Mouse (Mus musculus) cerebellum, postnatal 10 days (tissue): ENCODE measurements around the gene Emc1.
A peak's percentile ranks its signal among the peaks of the same experiment; 100 is the strongest.
"Not testable (repeated sequence)": the region's sequence is repeated elsewhere in the genome, so short reads cannot be mapped to it uniquely, and the experiment has no call there.

Experiments used
- DNase-seq, 2 experiments: peaks; one replicate each; pipeline ENCODE4 v3.0.0; 2021; ENCODE audit warnings: mixed read lengths in 2 of 2

Emc1 gene

DNA sequence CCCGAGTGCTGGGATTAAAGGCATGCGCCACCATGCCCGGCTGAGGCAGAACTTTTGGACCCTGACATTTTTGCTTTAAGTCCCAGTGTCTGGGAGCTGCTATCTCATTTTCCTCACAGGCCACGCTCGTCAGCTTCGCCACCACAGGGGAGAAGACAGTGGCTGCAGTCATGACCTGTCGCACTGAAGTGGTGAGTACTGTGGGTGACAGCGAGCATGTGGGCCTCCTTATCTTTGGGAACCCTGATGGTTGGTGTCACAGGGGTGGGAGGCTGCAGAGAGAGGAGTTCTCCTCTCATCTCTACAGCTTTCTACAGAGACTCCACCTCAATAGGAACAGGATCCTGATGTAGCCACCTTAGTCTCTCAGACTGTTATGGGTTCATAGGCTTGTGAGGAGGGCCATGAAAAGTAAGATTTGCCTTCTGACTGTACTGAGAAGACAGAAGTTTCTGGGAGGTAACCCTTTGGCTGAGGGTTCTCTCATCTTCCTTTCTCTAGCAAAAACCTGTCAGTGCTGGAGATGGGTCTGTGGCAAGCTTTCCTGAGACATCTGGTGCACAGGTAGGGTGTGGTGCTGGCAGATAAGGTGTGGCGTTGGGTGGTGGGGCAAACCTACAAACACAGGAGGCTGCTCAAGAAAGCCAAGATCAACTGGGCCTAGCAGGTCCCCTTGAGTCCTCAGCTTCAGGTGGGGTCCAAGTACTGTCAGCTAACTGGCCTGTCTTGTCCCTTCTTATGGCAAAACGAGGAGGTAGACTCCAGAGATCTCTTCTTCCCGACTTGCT, 8.6 kb downstream of the Emc1 start:
- no peak for DNase-seq

GRCm38 (mm10) chr4:139367336-139367735, 14.9 kb downstream of the Emc1 start:
- no peak for DNase-seq

- DNase-seq = no peak
Measured at GRCm38 (mm10) chr4:139368038-139368437, 15.7 kb downstream of the Emc1 start.

DNA sequence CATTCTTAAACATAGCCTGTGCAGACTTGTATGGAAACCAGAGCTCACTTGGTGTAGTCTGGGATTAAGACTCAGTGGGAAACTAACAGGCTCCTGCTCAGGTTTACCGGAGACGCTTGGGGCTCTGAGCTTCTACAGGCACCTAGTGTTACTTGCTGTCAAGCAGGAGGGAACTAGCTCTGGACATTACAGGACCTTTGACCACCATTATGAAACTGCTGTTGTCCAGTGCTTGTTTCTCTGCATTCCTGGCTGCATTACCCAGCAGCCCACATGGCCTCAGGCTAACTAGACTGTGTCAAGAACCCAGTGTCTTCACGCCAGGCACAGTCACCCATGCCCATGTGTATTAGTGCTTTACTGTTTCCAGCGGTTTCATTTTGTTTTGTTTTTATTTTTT, 20.7 kb downstream of the Emc1 start:
- no peak for DNase-seq

DNA sequence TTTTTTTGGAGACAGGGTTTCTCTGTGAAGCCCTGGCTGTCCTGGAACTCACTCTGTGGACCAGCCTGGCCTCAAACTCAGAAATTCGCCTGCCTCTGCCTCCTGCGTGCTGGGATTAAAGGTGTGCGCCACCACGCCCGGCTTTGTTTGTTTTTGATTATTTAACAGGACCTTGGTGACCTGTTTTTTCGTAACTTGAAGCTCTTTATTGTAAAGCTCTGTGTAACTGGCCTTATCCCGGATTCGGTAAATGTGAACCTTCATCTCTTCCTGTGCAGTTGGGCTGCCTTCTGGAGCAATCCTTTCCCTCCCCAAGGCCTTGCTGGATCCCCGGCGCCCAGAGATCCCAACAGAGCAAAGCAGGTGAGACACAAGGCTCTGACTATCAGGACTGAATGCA, 21.1 kb downstream of the Emc1 start:
- no peak for DNase-seq

GRCm38 (mm10) chr4:139379719-139380118, 27.3 kb downstream of the Emc1 start:
- DNase-seq = no peak

DNA sequence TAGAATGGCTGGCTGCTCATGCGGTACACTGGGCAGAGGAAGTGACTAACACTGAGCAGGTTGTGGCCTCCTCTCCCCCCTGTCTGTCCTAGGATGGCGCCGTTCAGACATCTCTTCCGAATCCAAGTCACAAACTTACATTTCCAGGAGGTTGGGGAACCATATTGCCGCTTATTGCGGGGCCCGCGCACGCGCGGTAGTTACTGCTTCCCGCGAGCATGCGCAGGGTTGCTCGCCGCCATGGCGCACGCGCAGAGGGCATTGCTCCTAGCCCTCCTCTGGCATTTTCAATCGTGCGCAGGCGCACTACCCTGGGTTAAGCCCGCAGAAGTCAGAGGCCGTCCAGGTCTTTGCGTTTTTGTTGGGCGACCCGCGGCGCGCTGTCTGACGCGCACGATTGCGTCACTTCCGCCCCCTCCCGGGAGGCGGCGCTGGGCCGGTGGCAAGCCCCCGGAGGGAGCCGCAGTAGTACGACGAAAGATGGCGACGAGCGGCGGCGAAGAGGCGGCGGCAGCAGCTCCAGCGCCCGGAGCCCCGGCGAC, 27.9 kb downstream of the Emc1 start:
- DNase-seq = peak; percentile 100

GRCm38 (mm10) chr4:139380775-139381451, 28.5 kb downstream of the Emc1 start:
- DNase-seq = peak in 1 of 2 experiments; percentile 5

GRCm38 (mm10) chr4:139381452-139381845, 29.1 kb downstream of the Emc1 start:
- no peak for DNase-seq

- DNase-seq = no peak
Measured at GRCm38 (mm10) chr4:139382231-139382630, 29.8 kb downstream of the Emc1 start.

DNA sequence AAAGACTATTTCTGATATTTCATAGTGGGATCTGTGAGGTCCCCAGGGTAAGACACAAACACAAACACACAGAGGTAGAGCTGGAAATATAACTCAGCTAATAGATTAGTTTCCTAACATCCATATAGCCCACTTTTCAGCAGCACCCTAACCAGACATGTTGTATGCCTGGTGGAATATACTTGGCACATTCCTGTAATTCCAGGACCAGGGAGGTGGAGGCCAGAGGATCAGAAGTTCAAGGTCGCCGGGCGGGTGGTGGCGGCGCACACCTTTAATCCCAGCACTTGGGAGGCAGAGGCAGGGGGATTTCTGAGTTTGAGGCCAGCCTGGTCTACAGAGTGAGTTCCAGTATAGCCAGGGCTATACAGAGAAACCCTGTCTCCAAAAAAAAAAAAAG, 33.5 kb downstream of the Emc1 start:
- not testable (repeated sequence) for DNase-seq

GRCm38 (mm10) chr4:139386869-139387319, 34.5 kb downstream of the Emc1 start:
- no peak for DNase-seq

- no peak for DNase-seq
Measured at GRCm38 (mm10) chr4:139389557-139389956, 37.2 kb downstream of the Emc1 start.

- DNase-seq = no peak
Measured at GRCm38 (mm10) chr4:139395431-139395830, 43.0 kb downstream of the Emc1 start.

DNA sequence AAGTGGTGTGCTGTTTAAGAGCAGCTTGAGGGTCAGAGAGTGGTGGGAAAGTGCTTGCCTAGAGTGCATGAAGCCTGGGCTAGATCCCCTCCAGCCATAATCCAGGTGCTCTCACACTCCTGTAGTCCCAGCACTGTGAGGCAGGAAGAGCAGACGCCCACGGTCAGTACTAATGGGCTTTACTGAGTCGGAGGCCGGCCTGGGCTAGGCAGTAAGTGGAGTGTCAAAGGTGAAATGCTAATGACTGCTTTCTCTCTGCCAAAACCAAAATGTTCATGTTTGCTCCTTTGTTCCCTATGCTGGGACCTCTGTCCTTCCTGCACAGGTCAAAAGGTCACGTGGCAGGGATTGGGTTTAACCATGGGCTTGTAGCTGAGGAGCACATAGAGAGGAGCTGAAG, 48.1 kb downstream of the Emc1 start:
- no peak for DNase-seq

DNA sequence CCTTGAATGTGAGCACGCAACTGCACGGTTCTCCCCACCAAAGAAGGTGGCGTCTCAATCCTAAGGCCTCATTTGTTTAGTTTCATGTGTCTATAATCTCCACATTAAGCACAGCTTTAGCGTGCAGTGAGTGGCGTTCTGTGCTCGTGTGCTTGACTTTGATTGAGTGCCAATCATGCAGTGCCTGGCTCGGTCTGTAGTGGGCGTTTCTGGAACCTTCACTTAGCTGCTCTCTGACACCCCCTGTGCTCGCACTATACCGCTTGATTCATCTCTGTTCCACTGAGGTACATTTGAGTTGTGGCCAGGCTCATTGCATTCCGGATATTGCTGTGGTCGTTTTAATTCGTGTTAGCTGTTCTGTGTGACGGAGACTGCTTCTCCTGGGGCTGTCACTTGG, 50.8 kb downstream of the Emc1 start:
- DNase-seq = peak in 1 of 2 experiments; percentile 28

DNA sequence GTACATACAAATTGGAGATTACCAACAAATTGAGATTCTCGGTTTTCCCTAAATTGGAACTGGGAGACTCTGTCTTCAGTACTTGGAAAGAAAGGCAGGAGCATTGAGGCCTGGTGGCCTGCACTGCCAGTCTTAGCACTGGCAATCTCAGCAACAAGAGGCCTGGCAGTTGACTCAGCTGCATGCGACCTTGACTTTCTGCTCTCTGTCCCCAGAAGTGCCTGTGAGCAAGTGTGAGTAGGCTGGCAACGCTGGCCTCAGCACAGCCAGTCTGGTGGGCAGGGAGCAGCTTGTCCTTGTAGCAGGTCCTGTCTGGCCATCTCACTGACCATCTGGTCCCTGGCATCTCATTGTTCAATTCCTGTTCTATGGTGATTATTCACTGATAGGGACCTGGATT, 59.0 kb downstream of the Emc1 start:
- peak in 1 of 2 experiments; percentile 12 for DNase-seq

DNA sequence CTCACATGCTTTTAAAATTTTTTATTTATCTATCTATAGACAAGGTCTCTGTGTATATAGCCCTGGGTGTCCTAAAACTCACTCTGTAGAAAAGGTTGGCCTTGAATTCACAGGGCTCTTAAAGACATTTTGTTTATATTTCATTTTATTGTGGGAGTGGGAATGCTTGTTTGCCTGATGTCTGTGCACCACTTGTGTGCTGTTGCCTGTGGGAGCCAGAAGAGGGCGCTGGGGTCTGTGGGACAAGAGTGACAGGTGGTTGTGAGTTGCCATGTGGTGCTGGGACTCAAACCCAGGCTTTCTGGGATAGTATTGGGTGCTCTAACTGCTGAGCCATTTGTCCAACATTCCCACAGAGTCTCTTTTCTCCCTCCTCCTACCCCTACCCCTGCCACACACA, 65.5 kb downstream of the Emc1 start:
- no peak for DNase-seq

DNA sequence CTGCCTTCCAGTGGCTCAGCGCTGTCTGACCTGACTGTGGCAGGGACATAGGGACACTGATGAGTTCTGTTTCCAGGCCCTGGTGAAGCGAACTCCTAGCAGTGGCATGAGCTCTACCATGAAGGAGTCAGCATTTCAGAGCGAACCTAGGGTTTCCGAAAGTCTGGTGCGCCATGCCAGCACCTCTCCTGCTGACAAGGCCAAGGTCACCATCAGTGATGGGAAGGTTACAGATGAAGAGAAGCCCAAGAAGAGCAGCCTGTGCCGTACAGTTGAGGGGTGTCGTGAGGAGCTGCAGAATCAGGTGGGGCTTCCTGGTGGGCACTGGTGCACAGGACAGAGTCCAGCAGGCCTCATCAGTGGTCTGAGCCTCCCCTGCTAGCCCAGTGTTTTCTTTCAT, 69.2 kb downstream of the Emc1 start:
- no peak for DNase-seq

DNA sequence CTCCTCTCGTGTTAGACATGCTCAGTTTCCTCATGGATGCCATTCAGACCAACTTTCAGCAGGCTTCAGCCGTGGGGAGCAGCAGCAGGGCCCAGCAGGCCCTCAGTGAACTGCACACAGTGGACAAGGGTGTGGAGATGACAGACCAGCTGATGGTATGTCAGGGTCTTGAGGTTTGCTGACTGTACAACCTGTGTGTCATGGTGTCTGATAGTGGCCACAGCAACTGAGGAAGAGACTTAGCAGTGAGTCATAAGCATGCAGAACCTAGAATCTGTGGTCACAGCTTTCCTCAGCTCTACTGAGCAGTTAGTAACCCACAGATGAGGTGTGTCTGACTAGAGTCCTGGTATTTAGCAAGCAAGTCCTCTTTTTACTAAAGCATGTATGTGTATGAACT, 70.0 kb downstream of the Emc1 start:
- no peak for DNase-seq

DNA sequence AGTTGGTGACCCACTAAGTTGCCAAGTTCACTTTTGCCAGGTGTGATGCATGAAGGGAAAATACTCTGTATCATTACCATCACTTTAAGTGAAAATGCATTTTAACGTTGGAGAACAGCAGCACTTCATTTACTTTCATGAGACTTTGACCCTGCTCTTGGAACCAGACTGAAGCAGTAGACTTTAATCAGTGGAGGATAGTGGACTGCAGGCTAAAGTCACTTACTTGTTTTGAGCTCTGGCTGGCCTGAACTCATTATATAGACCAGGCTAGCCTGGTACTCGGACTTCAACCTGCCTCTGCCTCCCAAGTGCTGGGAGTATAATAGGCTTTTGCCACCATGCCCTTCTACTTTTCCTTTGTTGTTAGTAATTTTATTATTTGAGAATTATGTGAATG, 70.9 kb downstream of the Emc1 start:
- DNase-seq = no peak
